Mouse (Mus musculus): ENCODE results near the gene Ahcyl1.

The Ahcyl1 gene

DNA sequence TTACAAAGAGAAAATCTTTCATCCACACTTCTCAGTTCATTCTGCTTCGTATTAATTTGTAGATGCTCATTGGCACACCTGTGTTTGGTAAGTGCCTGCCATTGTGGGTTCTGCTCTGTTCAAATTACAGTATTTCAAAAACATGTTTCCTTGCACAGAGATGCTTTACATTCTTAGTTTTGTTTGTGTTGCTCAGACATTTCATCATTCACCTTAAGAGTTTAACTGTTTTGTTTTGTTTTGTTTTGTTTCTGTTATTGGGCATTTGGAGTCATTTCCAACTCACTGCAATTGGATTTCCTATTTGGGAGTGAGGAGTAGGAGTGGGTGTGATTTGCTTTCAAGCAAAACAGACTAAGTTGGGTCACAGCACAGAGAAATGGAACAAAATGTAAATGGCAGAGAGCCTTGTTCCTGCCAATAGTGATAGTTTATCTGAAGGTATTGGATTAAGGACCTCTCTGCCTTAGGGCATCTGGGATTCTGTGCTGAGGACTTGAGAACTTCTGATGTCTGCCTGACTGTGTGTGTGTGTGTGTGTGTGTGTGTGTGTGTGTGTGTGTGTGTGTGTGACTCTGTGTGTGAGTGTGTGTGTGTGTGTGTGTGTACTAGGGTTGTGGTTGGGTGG is 5.5 kb upstream of the Ahcyl1 start:
- no peak for DNase-seq

DNA sequence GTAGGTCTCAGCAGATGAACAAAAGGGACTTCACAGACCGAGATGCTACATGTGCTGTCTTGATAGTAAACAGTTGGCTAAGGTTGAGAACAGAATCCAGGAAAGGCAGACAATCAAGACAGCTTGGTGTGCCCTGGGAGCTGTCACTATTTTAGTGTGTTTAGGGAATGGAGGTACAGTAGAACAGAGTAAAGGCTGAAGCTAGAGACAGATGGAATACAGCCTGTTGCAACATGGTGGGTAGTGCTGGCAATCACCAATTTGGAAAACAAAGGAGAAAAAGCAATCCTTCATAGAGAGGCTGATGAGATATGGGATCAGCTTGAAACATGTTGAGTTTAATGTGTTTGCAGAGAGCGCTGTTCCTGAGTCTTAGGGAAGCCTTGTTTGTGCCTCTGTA is 4.3 kb upstream of the Ahcyl1 start:
- no peak for DNase-seq

DNA sequence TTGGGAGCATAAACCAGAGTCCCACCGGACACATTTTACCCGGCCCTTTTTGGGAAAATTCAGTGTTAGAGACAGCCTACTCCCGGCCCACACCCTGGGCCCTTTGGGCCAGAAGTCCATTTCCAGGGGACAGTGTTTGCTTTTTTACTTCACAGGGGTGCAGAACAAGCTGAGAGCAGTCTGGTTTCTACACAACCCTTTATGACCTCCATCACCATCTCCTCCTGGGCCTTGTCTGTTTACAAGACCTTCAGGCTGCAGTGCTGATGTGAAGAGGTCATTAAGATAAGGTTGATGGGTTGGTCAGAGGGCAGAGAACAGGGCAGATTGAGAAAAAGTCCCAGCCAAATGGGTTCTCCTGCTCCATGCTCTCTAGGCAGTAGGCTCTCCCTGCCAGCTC is 550 bp upstream of the Ahcyl1 start:
- DNase-seq, result no peak

DNA sequence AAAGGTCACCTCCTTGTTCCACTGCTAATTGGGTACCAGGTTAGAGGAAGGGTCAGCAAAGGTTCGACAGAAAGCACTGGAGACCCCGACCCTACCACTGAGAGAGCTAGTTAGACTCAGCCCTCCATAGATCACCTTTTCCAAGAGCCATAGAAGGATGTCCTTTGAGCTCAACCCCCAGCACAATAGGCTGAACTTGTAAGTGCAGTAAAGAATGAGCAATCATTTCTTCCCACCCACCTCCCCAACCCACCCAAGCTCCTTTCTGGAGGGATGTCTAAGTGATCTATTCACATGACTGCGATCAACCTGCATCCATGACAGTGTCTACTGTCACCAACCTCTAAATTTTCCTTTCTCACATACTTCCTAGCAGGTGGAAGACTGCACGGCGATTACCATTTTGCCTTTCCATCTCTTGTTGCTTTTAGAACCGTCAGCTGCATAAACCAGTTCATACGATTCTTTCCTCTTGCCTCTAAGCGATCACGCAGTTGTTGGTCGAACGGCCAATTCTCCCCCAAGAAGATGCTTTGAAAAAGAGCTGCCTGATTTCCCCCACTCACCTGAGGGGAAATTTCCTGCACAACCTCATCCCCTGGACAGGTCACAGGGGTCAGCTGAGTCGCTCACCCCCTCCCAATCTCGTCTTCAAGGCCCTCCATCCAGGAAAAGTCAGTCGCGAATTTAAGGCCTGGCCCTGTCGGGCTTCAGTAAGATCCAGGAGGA is 977 bp downstream of the Ahcyl1 start:
- no peak for DNase-seq

DNA sequence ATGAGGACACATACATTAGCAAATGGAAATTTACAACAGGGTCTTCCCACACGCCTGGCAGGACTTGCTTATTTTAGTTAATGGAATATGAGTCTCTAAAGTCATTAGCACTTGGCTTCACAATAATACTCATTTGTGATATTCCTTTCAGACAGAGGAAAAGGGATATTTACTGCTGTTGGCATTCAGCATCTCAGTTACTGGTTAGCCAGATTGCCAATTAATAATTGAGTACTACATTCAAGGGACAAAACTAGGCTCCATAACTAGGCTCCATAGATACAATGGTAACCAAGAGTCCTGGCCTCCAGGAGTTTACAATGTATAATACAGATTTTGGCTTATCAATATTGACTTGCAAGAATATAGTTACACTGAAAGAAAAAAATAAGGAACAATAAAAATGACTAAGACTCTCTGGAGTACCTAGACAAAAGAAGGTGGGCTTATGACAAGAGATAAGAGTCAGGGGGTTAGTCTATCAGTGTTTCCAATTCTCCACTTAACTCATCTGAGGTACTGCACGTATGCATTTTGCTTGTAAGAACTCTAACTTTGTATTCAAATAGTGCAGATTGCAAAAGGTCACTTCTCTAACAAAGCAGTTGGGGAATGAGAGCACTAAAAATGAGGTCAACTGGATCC is 2.0 kb downstream of the Ahcyl1 start:
- DNase-seq, result no peak

DNA sequence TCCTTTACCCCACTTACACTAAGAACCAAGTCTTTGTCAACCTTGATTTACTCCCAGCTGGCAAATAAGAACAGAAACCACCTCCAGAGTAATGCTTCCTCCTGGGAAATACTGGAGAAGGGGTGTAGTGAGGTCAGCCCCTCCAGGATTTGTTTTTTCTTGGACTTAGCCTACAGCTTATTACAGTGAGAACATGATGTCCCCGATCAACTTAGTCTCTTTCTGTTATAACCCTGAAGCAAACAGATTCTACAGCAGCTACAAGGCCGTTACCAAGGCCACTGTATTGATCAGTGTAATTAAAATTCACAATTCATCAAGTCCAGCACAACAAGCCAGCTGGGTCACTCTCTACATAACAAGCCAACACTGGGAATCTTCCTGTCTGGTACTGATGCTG is 6.0 kb downstream of the Ahcyl1 start:
- DNase-seq, result no peak

DNA sequence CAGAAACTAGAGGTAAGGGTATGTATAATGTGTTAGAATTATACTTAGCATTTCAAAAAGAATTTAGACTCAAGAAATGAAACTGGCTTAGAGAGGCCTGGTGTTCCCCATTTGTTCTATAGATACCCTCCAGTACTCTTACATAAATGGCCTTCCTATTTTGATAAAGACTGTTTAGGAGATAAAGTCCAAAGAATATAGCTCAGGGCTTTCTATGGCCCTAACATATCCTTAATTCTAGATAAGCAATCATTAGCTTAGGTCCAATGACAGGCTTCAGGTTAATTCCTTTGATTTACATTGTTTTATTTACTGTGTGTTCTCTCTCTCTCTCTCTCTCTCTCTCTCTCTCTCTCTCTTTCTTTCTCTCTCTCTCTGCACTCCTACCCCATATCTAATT is 7.1 kb downstream of the Ahcyl1 start:
- DNase-seq, result no peak

DNA sequence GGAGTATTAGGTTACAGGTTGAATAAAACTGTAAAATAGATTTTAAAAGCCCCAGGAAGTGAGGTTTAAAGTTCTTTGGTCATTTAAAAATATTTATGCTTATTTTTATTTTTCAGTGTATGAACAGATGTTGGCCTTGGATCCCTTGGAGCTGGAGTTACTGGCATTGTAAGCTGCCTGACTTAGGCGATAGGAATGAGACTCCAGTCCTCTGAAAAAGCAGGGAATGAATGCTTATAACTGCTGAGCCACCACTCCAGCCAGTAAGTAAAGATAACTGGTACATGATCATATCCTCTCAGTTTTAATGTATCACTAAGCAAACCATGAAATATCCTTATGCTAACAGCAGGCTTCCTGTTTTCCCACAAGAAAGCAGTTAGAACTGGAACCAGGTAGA is 8.1 kb downstream of the Ahcyl1 start:
- no peak for DNase-seq

DNA sequence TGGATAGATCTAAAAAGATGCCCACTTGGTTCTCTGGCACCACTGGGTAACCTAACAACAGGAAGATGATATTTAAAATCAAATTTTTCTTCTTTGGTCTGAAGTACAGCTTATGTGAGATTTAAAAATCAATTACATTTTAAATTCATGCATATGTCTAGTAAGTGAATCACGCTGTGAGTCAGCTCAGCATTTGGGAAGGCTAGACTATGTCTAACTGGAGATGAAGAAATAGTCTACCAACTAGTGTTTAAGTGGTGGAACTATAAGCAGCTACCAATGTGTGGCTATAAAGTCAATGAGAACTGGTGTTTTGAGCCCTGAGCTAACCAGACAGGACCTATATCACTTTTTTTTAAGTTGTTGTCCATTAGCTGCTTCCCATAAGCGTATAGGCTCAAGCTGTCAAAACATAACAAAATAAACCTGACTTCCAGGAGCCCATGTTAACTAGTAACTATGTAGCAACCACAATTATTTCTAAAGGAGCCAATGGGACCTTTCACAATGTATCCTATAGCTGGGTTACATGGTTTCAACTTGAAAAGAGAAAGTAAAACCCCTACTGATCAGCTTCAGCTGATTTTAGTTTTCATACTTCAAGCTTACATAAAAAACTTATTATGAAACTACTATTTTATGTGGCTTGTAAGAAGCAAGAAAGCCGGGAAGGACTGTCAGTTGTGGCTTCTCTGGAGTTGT is 9.9 kb downstream of the Ahcyl1 start:
- DNase-seq, result no peak

DNA sequence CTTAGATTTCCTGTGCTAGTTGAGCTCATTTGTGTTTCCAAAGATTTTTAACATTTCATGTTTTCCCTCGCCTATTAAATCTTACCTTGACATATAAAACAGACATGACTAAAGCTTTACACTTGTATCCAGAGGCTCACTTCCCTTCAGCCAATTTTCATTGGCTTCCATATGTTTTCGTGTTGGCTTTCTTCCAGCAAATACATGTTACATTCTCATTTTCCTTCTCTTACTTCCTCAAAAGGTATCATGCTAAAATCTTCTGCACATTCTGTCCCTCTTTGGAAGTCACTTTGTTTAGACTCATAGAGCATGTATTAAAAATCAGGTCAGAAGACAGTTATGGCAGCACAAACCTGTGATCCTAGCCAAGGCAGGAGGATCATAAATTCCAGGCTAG is 10.7 kb downstream of the Ahcyl1 start:
- DNase-seq, result no peak

DNA sequence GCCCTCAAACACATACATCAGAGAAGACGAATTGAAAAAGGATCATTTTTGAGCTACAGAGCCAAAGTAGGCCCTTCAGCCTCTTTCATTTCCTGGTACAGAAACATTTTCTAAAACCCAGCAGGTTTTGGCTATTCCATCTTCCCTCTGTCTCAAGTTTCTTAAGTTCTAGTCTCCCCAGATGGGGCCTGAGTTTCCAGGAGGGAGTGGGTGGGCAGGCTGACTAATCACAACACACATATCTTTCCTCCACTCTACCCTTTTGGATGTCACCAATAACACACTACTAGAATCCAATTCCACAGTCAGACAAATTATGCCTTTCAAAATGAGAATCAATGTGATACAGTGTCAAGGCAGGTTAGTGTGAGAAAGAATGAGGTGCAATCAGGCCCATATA is 12.8 kb downstream of the Ahcyl1 start:
- DNase-seq, result no peak

DNA sequence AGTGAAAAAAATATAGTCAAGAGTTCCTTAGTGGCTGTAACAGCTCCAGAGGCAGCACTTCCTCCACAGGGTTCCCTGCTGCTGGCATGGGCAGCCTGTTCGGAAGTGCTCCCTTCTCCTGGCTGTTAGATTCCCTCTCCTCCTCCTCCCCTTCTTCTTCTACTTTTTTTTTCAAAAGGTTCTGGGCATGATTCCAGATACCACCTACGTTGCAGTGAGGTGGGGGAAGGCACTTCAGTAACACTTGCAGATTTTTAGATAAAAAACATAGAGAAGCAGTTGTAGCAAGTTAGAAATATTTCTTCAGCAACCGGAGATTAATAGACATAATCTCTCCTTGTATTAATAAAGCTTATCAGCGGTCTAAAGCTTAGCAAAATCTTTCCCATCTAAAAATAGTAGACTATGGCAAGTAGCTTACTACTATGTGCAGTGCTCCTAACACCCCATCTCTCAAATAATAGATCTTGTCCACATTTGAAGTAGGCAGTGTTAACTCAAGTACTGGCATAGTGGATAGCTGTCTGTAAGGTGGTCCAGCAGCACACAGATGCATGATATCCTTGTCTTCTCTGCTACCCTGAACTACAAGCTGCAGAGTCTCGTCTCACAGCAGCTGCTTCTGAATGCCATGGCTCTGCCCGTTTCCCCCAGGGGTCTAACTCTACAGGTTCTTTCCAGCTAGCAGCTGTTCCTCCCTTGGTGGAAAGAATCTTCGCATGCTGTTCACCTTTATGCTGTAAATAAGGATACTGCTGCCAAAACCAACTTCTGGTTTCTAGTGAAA is 15.4 kb downstream of the Ahcyl1 start:
- peak; percentile 28 to 56 for DNase-seq

DNA sequence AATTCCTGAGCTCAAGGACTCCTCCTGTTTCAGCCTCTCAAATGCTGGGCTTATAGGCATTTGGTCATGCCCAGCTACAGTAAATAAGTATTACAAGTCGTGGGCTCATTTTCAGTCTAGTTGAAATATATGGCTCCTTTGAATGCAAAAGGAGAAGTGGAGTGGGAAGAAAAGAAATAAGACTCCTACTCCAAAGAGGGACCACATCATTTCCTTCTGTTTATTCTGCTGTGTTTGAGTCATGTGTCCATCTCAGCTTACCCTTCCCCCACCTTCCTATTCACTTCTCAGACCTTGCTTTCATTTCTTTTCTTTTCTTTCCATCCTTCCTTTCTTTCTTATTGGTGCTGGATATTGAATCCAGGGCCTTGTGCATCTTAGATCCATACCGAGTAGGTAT is 24.9 kb downstream of the Ahcyl1 start:
- DNase-seq, result no peak

DNA sequence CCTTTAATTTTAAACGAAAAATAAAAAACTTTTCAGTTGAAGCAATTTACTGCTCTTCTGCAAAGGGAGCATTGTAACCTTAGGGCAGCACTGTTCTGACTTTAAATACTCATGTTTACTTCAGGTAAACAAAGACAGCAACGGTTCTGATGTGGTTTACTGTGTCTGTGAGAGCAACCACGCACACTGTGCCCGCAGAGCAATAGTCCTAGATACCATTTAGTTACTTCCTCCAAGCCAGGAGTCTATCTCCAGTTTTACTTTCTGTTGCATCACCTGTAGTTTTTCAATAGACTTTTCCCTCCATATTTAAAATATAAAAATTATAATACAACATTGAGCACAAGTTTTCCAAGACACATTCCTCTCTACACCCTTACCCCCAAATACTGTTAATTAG is 25.9 kb downstream of the Ahcyl1 start:
- no peak for DNase-seq

DNA sequence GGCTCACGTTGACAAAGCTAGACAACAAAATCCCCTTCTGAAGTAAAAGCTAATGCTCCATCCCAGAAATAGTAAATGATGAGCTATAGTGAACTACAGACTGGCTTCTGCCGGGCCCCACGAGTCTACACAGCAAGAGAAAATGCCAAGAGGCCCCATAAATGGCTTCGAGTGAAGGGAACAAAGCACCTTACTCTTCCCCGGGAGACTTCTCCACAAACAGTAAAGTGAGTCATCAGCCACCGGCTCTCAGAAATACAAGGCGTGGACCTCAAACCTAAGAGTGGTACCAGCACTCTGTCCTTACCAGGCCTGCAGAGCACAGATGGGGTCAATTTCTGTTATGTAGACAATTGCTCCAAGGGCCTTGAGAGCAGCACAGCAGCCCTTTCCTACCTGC is 27.6 kb downstream of the Ahcyl1 start:
- DNase-seq, result no peak

DNA sequence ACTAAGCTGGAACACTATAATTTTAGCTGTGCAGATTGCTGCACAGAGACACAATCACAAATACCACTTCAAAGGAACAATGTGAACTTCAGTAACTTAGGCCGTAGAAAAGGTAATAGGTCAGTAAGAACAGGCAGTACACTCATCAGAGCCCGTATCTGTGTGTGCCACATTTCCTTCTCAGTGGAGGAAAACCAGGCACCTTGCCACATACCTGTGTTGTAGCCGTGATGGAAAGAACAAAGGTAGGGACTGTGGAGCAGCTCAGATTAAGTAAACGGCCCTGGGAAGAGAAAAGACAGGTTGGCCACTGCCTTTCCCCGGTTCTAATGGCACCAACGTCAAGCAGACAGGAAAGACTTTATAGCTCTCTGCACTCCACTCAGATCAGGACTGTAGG is 28.9 kb downstream of the Ahcyl1 start:
- DNase-seq, result no peak

DNA sequence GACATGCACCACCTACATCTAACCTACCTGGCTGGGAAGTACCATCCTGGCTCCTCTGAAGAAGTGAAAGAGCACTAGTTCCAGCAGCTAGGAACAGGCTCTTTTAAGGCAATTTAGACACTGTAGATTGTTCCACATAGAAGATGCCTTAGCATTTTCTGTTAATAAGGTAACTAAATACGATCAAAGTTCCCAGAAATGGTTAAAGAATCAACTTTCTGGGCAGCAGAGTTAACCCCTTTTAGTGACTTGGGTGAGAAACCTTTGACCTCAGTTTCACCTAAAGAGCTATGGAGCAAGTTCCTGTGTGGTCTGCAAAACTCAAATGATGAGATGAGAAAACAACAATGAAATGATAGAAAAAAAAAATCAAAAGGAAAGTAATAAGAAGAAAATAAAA is 31.7 kb downstream of the Ahcyl1 start:
- no peak for DNase-seq

DNA sequence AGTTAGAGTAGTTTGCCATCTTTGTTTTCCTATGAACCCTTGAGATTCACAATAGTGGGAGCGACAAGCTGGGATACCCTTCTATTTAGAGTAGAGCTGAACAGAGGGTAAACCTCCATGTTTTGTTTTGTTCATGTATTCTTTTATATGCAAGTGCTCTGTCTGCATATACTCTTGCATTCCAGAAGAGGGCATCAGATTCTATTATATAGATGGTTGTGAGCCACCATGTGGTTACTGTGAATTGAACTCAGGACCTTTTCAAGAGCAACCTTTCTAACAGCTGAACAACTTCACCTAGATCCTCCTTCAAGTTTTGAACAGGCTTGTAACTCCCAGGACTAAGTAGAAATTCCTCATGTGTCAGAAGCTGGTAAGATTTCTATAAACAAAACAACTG is 37.4 kb downstream of the Ahcyl1 start:
- DNase-seq, result no peak

DNA sequence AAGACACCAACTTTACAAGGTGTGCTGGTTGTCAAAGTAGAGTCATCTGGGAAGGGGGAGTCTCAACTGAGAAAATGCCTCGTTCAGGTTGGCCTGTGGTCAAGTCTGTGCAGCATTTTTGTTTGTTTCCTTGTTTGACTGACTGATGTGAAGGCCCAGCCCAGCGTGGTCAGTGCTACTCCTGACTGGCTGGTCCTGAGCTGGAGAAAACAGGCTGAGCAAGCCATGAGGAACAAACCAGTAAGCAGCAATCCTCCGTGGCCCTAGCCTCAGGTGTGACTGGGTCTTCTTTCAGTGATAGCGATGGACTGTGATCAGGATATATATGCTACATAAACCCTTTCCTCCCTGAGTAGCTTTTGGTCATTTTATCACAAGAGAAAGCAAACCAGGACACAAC is 39.5 kb downstream of the Ahcyl1 start:
- peak in 1 of 2 experiments; percentile 11 for DNase-seq

DNA sequence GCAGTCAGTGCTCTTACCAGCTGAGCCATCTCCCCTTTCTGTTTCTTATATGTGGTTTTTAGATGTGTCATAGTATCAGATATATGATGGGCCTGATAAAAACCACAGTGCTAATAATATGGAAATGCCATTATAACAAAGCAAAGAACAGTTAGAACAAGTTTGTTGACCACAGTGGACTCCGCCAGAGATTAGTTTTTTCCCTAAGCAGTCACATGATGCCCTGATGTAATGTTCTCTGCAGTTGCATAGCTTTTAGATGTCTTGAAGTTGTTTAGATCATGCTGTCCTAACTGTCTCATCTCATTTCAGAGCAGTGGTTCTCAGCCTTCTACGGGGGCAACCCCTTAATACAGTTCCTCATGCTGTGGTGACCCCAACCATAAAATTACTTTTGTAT is 40.2 kb downstream of the Ahcyl1 start:
- DNase-seq, result no peak

DNA sequence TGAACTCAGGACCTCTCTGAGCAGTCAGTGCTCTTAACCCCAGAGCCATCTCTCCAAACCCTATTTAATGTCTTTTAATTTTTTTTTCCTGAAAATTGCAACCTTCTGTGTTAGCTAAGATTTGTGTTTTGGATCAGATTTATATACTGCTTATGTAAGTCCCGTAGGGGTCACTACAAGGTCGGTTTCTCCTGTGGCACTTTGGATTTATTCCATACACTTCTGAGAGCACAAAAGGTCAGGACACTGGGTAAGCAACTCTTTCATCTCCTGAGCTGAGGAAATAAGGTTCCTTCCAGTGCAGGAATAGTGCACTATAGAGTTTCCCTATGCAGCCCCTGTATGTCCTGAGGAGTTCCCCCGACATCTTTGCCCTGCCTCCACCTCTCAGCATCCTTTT is 40.9 kb downstream of the Ahcyl1 start:
- DNase-seq, result no peak

DNA sequence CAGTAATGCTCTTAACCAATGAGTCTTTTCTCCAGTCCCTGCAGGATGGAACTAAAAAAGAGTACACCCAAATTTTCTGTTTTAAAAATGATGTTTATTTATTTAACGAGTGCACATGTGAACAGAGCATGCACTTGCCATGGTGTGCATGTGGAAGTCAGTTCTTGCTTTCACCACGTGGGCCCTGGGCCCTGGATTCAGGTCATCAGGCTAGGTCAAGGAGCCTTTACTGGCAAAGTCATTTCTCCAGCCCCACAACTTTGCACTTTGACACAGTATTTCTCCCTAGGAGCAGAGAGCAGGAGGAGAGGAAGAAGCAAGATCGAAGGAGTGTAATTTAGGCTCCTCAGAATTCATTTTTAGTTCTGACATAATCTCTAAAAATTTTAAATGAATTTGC is 41.5 kb downstream of the Ahcyl1 start:
- no peak for DNase-seq

DNA sequence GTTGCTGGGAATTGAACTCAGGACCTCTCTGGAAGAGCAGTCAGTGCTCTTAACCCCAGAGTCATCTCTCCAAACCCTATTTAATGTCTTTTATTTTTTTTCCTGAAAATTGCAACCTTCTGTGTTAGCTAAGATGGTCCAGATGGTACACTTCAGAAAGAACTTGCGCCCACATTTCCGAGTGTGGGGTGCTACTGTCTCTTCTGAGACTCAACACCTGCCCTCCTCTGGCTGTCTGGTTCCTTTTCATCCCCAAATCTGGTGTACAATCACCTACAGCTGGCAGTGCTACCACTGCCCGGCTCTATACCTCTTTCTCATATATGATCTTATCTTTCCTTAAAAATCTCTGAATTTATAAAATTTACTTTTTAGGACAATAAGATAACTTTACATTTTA is 43.4 kb downstream of the Ahcyl1 start:
- no peak for DNase-seq

Data from cerebellum, postnatal 25 days (tissue).